Mouse (Mus musculus): ENCODE data around the gene Gm7735.
"Not testable (repeated sequence)": the region's sequence is repeated elsewhere in the genome, so short reads cannot be mapped to it uniquely, and the experiment has no call there.

Gene Gm7735

DNA sequence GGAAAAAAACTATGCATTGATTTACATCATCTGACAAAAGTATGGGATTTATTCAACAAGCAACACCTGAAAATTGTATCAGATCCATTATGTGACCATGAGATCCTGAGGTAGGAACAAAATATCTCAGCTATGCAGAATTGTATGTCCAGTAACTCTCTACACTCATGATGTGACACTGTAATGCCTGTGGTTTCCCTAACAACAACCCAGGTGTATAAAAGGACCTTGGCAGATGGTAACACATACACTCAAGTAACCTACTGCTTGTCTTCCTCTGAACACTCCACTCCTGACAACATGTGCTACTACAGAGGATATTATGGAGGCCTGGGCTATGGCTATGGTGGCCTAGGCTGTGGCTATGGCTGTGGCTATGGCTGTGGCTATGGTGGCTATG, at the start of gene Gm7735:
Gene Gm7735, plus strand, starts transcription at position 301 of the 400 bp plus-strand sequence.
- not testable (repeated sequence) for DNase-seq (ENCODE audit: extremely low read depth, low read depth, low spot score)

DNA sequence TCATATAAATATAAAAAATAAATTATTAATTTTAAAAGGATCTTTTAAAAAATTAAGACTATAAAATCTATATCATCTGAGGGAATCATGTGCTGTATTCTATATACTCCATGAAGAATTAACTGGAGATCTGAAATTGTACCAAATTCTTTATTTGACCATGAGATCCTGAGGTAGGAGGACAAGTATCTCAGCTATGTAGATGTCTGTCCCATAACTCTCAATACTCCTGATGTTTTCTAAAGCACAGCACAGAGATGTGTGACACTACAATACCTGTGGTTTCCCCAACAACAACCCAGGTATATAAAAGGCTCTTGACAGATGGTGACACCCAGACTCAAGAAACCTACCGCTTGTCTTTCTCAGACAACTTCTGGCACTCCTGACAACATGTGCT, 28.7 kb upstream of the Gm7735 start, which contains the start of gene Gm6358:
Gene Gm6358, plus strand, starts transcription at position 301 of the 400 bp plus-strand sequence.
- no peak for DNase-seq (ENCODE audit: extremely low read depth, low read depth, low spot score)

DNA sequence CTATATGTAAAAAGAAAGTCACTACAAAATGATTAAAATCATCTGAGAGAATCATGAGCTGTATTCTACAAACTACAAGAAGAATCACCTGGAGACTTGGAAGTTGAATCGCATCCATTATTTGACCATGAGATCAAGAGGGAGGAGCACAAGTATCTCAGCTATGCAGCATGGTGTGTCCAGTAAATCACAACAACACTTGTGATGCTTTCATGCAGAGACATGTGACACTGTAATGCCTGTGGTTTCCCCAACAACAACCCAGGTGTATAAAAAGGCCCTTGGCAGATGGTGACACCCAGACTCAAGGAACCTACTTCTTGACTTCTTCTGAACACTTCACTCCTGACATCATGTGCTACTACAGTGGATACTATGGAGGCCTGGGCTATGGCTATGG, 18.5 kb upstream of the Gm7735 start, which contains the start of gene Gm10061:
Gene Gm10061, plus strand, starts transcription at position 301 of the 400 bp plus-strand sequence.
- DNase-seq (ENCODE audit: extremely low read depth, low read depth, low spot score), result no peak

DNA sequence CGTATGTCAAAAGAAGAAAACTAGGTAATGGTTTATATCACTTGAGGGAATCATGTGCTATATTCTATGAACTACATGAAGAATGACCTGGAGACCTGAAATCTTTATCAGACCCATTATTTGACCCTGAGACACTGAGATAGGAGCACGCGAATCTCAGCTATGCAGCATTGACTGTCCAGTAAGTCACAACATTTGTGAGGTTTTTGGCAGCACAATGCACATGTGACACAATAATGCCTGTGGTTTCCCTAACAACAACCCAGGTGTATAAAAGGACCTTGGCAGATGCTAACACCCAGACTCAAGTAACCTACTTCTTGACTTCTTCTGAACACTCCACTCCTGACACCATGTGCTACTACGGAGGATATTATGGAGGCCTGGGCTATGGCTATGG, 11.6 kb upstream of the Gm7735 start, which contains the start of gene Gm9789:
Gene Gm9789, plus strand, starts transcription at position 301 of the 400 bp plus-strand sequence.
- no peak for DNase-seq (ENCODE audit: extremely low read depth, low read depth, low spot score)

DNA sequence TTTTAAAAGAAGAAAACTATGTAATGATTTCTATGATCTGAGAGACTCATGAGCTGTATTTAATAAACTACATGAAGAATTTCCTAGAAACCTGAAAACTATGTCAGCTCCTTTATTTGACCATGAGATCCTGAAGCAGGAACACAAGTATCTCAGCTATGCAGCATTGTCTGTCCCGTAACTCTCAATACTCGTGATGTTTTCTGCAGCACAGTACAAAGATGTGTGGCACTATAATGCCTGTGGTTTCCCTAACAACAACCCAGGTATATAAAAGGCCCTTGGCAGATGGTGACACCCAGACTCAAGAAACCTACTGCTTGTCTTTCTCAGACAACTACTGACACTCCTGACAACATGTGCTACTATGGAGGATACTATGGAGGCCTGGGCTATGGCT, 5.1 kb downstream of the Gm7735 start, which contains the start of gene 1110057P08Rik:
Gene 1110057P08Rik, plus strand, starts transcription at position 301 of the 400 bp plus-strand sequence.
- DNase-seq (ENCODE audit: extremely low read depth, low read depth, low spot score), result no peak

GRCm38 (mm10) chr16:89188621-89189020, 19.3 kb downstream of the Gm7735 start:
- no peak for DNase-seq (ENCODE audit: extremely low read depth, low read depth, low spot score)

GRCm38 (mm10) chr16:89205561-89205960, 36.3 kb downstream of the Gm7735 start, which contains the start of gene Krtap20-2:
Krtap20-2 (plus strand) TSS chr16:89205861.
- DNase-seq (ENCODE audit: extremely low read depth, low read depth, low spot score), result no peak
